8 mouse cellular contexts compared by ENCODE assay signal in genomic region chr17:79354444-79355270, GRCm38 (mm10). TPM values are rescaled to one million over a fixed set of nuclear protein-coding genes. Genes with fewer than 3 reads are reported as not detected.
DNase-seq lines count a peak whose midpoint lies in the region; ATAC-seq and TF ChIP-seq lines count a peak whose summit lies in the region.

TSS of gene Cdc42ep3 (minus strand) at chr17:79355091.

- H3K4me1 ChIP-seq in MEL (ENCODE audit: control insufficient read depth in 1 of 2, insufficient read depth in 2 of 2, low read length in 2 of 2) = 0 out of 4 replicates have a peak, but pooled peaks cover 0 to 6% of the 10 kb centered on the region in 2 experiments

- TF ChIP-seq EP300 in MEL (IDR thresholded peaks at IDR 0.05; ENCODE audit: low read depth in 1 of 2, low read length in 2 of 2) = no peak

- no peaks in the 10 kb centered on the region; the same call in none of the 2 replicates for H3K79me2 ChIP-seq in MEL (ENCODE audit: control insufficient read depth, insufficient read depth, low read length, poor library complexity)

- no peak for TF ChIP-seq RAD21 in MEL (IDR thresholded peaks at IDR 0.05; ENCODE audit: low read depth, low read length)

- peak; percentile 64 for DNase-seq in MEL (ENCODE audit: low read depth, low spot score)
- peak; percentile 79 for DNase-seq in cerebellum, adult 8-10 months
- DNase-seq in heart, postnatal 4 days = peak; percentile 86
- DNase-seq in layer of hippocampus, postnatal 14 days (ENCODE audit: low spot score in 2 of 2) = peak; percentile 32 to 50
- DNase-seq in lung, postnatal 10 days = peak; percentile 76
- peak; percentile 52 for DNase-seq in ovary, postnatal 14 days (ENCODE audit: low spot score)
- peak; percentile 70 for DNase-seq in thymus, postnatal 0 days (ENCODE audit: low spot score)

- peak within 1 kb of the TSS; percentile 63 for H3K9ac ChIP-seq in MEL (ENCODE audit: control insufficient read depth, low read depth, low read length, poor library complexity, severe bottlenecking)

- H3K27me3 ChIP-seq in MEL (ENCODE audit: control insufficient read depth in 1 of 2, insufficient read depth in 2 of 2, low read length in 2 of 2) = no peaks in the 10 kb centered on the region

- peak; percentile 36 to 41; a peak in 2 of 4 replicates for TF ChIP-seq POLR2A in MEL (IDR thresholded peaks at IDR 0.05; ENCODE audit: control insufficient read depth in 1 of 2, insufficient read depth in 1 of 2, low read depth in 1 of 2, low read length in 2 of 2, poor library complexity in 1 of 2)

- H3K4me3 ChIP-seq in MEL (ENCODE audit: control insufficient read depth in 1 of 2, insufficient read depth in 1 of 2, low read depth in 2 of 2, low read length in 2 of 2) = peak within 1 kb of the TSS; percentile 68 to 73

- H3K27ac ChIP-seq in MEL (ENCODE audit: control insufficient read depth, low read depth, low read length) = peak within 1 kb of the TSS; percentile 32

- no peak for TF ChIP-seq CTCF in MEL (IDR thresholded peaks at IDR 0.05 in 2 of 3, conservative IDR thresholded peaks at IDR 0.05 in 1 of 3; ENCODE audit: control insufficient read depth in 1 of 3, insufficient read depth in 1 of 3, low read depth in 2 of 3, low read length in 3 of 3, poor library complexity in 1 of 3, severe bottlenecking in 1 of 3)

- peak; percentile 73 for ATAC-seq in frontal cortex, adult (ENCODE audit: low TSS enrichment)

- H3K9me3 ChIP-seq in MEL (replicated peaks; ENCODE audit: insufficient read depth, low read length) = no peaks in the 10 kb centered on the region

- H3K36me3 ChIP-seq in MEL (ENCODE audit: control insufficient read depth in 1 of 2, insufficient read depth in 2 of 2, low read length in 2 of 2) = no peaks in the 10 kb centered on the region

TF ChIP-seq in MEL, 35 proteins besides CTCF, POLR2A, EP300 and RAD21:
- TF ChIP-seq USF2 (IDR thresholded peaks at IDR 0.05; ENCODE audit: borderline replicate concordance in 1 of 2, insufficient read depth in 1 of 2, low read depth in 1 of 2, low read length in 2 of 2) = no peak
- no peak for TF ChIP-seq MYC (IDR thresholded peaks at IDR 0.05; ENCODE audit: low read depth, low read length)
- TF ChIP-seq MXI1 (IDR thresholded peaks at IDR 0.05; ENCODE audit: low read depth, low read length) = 0 out of 2 replicates have a peak, but pooled peaks have one; percentile 9
- TF ChIP-seq ZNF384 (IDR thresholded peaks at IDR 0.05; ENCODE audit: low read depth, low read length) = no peak
- TF ChIP-seq CHD2 (IDR thresholded peaks at IDR 0.05; ENCODE audit: low read length) = no peak
- peak; percentile 43; the same call in 1 of the 2 replicates for TF ChIP-seq NELFE (IDR thresholded peaks at IDR 0.05; ENCODE audit: low read depth, low read length)
TF ChIP-seq in MEL: peak in this region for 2.

RNA-seq across cellular contexts. Expression of gene Cdc42ep3, which starts in this region (rescaled TPM):
- 4.2 and 4.6 TPM in 2 replicates for total RNA-seq in MEL (2012; rRNA removed)
- 1 to 10 TPM in 1 of 2 experiments, not detected in 1; 8.4 TPM for polyA plus RNA-seq in MEL (2012; ENCODE audit: insufficient read depth in 1 of 2, insufficient read length in 2 of 2, low read depth in 1 of 2, low replicate concordance in 2 of 2, missing spikeins in 1 of 2)
- total RNA-seq in heart, postnatal 4 days (2021) = 10 to 100 TPM; 46.1 to 47.5 TPM
- total RNA-seq in layer of hippocampus, postnatal 14 days (2021) = 1 to 10 TPM; 6.2 to 9.8 TPM
- polyA plus RNA-seq in thymus, postnatal 0 days (2015; fragmentation: Nextera tagmentation; extraction: Ambion mirVana) = 33.4 and 41.0 TPM in 2 replicates

Comparison
In these comparisons a context has a peak if more than half of its experiments do, and no peak if none do; other contexts are left out.
1. Peak in every context shown above with its lines: DNase-seq, ATAC-seq, H3K4me3 ChIP-seq and H3K27ac ChIP-seq.